Mouse (Mus musculus) layer of hippocampus, adult 2 months (tissue): Measurements from ENCODE around the gene Tipin. TPM values are rescaled to one million over a fixed set of nuclear protein-coding genes. Genes with fewer than 3 reads are reported as not detected.
"Not testable (repeated sequence)": the region's sequence is repeated elsewhere in the genome, so short reads cannot be mapped to it uniquely, and the experiment has no call there.

Experiments used
- DNase-seq, 2 experiments: peaks; one replicate each; pipeline ENCODE4 v3.0.0; 2022; ENCODE audit warnings: low spot score in 2 of 2
- H3K27ac ChIP-seq: fragments of 200-600 bp; 2 replicates; pipeline ENCODE4 v1.8.1; 2022
- H3K4me3 ChIP-seq: fragments of 200-600 bp; 2 replicates; pipeline ENCODE4 v1.8.1; 2022; ENCODE audit warnings: mild to moderate bottlenecking
- CTCF ChIP-seq: fragments of 200-600 bp; conservative IDR thresholded peaks from 2 replicates; pipeline ENCODE4 v1.8.1; 2022; ENCODE audit warnings: antibody characterized with exemption, mild to moderate bottlenecking, moderate library complexity
- total RNA-seq, 2 experiments: library from RNA; stranded (reverse); gene quantifications; 2 replicates each; pipeline ENCODE4 v1.2.3; 2021

Gene Tipin
- total RNA-seq, 2 experiments from 2014 or later, result 15.4 to 21.7 TPM

GRCm38 (mm10) chr9:64253021-64253904 is 28.1 kb upstream of the Tipin start, which contains the start of gene Map2k1:
Map2k1 (minus strand) TSS chr9:64253631.
- peak; percentile 100 for DNase-seq
- Histone ChIP-seq H3K4me3 (peak within 1 kb of the TSS; percentile 90), H3K27ac (peak within 1 kb of the TSS; percentile 96)
- peak; percentile 85 for TF ChIP-seq CTCF

GRCm38 (mm10) chr9:64255422-64255821 is 26.0 kb upstream of the Tipin start:
- TF ChIP-seq CTCF, result no peak
- Histone ChIP-seq H3K4me3 (no peak overlapping the region), H3K27ac (no peak overlapping the region)
- DNase-seq, result no peak

GRCm38 (mm10) chr9:64256204-64256603 is 25.2 kb upstream of the Tipin start:
- Histone ChIP-seq H3K4me3 (no peak overlapping the region), H3K27ac (no peak overlapping the region)
- no peak for DNase-seq
- TF ChIP-seq CTCF, result 0 out of 2 replicates have a peak, but pooled peaks have one; percentile 5

- no peak overlapping the region for H3K27ac ChIP-seq
- no peak overlapping the region for H3K4me3 ChIP-seq
- TF ChIP-seq CTCF, result no peak
- DNase-seq, result no peak
Observed at GRCm38 (mm10) chr9:64259906-64260305, 21.5 kb upstream of the Tipin start.

- no peak for DNase-seq
- no peak for TF ChIP-seq CTCF
Observed at GRCm38 (mm10) chr9:64261023-64261422, 20.4 kb upstream of the Tipin start.

GRCm38 (mm10) chr9:64264813-64265212 is 16.6 kb upstream of the Tipin start:
- no peak overlapping the region for H3K4me3 ChIP-seq
- TF ChIP-seq CTCF, result no peak
- no peak overlapping the region for H3K27ac ChIP-seq
- DNase-seq, result no peak

More at GRCm38 (mm10) chr9:64261023-64261422, 20.4 kb upstream of the Tipin start:
- Histone ChIP-seq H3K4me3 (no peak overlapping the region), H3K27ac (no peak overlapping the region)

GRCm38 (mm10) chr9:64267231-64267630 is 14.2 kb upstream of the Tipin start:
- Histone ChIP-seq H3K4me3 (no peak overlapping the region), H3K27ac (no peak overlapping the region)
- no peak for DNase-seq
- no peak for TF ChIP-seq CTCF

- H3K27ac ChIP-seq, result no peak overlapping the region
- H3K4me3 ChIP-seq, result no peak overlapping the region
- no peak for TF ChIP-seq CTCF
- DNase-seq, result no peak
Observed at GRCm38 (mm10) chr9:64268196-64268595, 13.2 kb upstream of the Tipin start.

GRCm38 (mm10) chr9:64268836-64269235 is 12.5 kb upstream of the Tipin start:
- not testable (repeated sequence) for H3K4me3 ChIP-seq, DNase-seq, H3K27ac ChIP-seq

GRCm38 (mm10) chr9:64271249-64271648 is 10.1 kb upstream of the Tipin start:
- TF ChIP-seq CTCF, result no peak
- Histone ChIP-seq H3K27ac (no peak overlapping the region), H3K4me3 (no peak overlapping the region)
- DNase-seq, result no peak

- DNase-seq, result peak; percentile 48 to 65
- TF ChIP-seq CTCF, result peak; percentile 68
- H3K4me3 ChIP-seq, result no peak overlapping the region
- no peak overlapping the region for H3K27ac ChIP-seq
Observed at GRCm38 (mm10) chr9:64272611-64273010, 8.8 kb upstream of the Tipin start.

- no peak for DNase-seq
- no peak overlapping the region for H3K27ac ChIP-seq
- no peak overlapping the region for H3K4me3 ChIP-seq
- TF ChIP-seq CTCF, result no peak
Observed at GRCm38 (mm10) chr9:64273757-64274156, 7.6 kb upstream of the Tipin start.

- Histone ChIP-seq H3K27ac (no peak overlapping the region), H3K4me3 (no peak overlapping the region)
- no peak for TF ChIP-seq CTCF
- DNase-seq, result no peak
Observed at GRCm38 (mm10) chr9:64274291-64274690, 7.1 kb upstream of the Tipin start.

GRCm38 (mm10) chr9:64274919-64275318 is 6.5 kb upstream of the Tipin start:
- Histone ChIP-seq H3K27ac (no peak overlapping the region), H3K4me3 (no peak overlapping the region)
- TF ChIP-seq CTCF, result peak; percentile 58
- DNase-seq, result no peak
